Mouse (Mus musculus): ENCODE data around the gene Mab21l3.

DNA sequence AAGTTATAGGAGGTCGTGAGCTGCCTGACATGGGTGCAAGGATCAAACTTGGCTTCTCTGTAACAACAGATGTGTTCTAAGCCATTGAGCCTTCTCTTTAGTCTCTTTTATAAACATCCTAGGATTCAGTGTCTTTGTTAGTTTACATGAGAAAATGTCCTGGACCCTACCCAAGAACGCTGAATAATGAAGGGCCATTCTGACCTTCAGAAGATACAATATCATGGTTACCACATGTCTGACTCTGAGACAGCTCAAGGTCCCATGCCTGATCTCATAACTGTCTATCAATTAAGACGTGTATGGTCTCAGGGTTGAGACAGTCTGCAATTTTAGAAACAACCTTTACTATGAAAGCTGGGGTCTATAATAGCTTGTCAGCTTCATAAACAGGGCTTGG is 13.1 kb upstream of the Mab21l3 start:
- TF ChIP-seq CTCF (IDR thresholded peaks at IDR 0.05) (no peak), EP300 (IDR thresholded peaks at IDR 0.05) (no peak)

Data from lung, postnatal 0 days (tissue).